Mouse (Mus musculus) neural tube, embryonic 13.5 days (tissue): ENCODE measurements around the gene Inha. TPM values are rescaled to one million over a fixed set of nuclear protein-coding genes. Genes with fewer than 3 reads are reported as not detected.

Experiments
- ATAC-seq: fragments of 200-750 bp; cut with Nextera tagmentation; 2 replicates; pipeline ENCODE4 v1.8.0; 2017; ENCODE audit warnings: low read depth, mild to moderate bottlenecking, moderate TSS enrichment, moderate library complexity
- H3K27ac ChIP-seq: fragments of 300-500 bp; sonication (generic); replicated peaks from 2 replicates; pipeline ENCODE4 v1.5.1; 2015; ENCODE audit warnings: moderate library complexity, mild to moderate bottlenecking, inconsistent platforms
- H3K27me3 ChIP-seq: fragments of 300-500 bp; sonication (generic); 2 replicates; pipeline ENCODE4 v1.6.1; 2015; ENCODE audit warnings: mild to moderate bottlenecking, inconsistent platforms
- H3K36me3 ChIP-seq: fragments of 300-500 bp; sonication (generic); 2 replicates; pipeline ENCODE4 v1.6.1; 2015; ENCODE audit warnings: mild to moderate bottlenecking, inconsistent platforms
- H3K4me1 ChIP-seq: fragments of 300-500 bp; sonication (generic); replicated peaks from 2 replicates; pipeline ENCODE4 v1.6.1; 2015; ENCODE audit warnings: inconsistent platforms
- H3K4me2 ChIP-seq: fragments of 300-500 bp; sonication (generic); 2 replicates; pipeline ENCODE4 v1.6.1; 2015; ENCODE audit warnings: inconsistent platforms, mild to moderate bottlenecking, moderate library complexity
- H3K4me3 ChIP-seq: fragments of 300-500 bp; sonication (generic); 2 replicates; pipeline ENCODE4 v1.5.1; 2015; ENCODE audit warnings: mild to moderate bottlenecking, inconsistent platforms
- H3K9ac ChIP-seq: fragments of 300-500 bp; sonication (generic); 2 replicates; pipeline ENCODE4 v1.6.1; 2015; ENCODE audit warnings: moderate library complexity, mild to moderate bottlenecking, inconsistent platforms
- H3K9me3 ChIP-seq: fragments of 300-500 bp; sonication (generic); 2 replicates; pipeline ENCODE4 v1.6.1; 2016; ENCODE audit warnings: inconsistent platforms
- WGBS: fragments of 180-500 bp; shearing (Covaris S2); methylation state at CpG from one replicate; pipeline ENCODE4 v1.1.7; 2015; 5-methylcytosine and 5-hydroxymethylcytosine counted together
- polyA plus RNA-seq: library from polyadenylated mRNA; unstranded; fragments of >200 nt; fragmentation: Nextera tagmentation; extraction: Ambion mirVana; gene quantifications from 2 replicates; pipeline ENCODE4 v1.2.1, GENCODE M21; 2015

The Inha gene
- polyA plus RNA-seq, 1 experiment from 2014 or later, result 13.3 TPM

DNA sequence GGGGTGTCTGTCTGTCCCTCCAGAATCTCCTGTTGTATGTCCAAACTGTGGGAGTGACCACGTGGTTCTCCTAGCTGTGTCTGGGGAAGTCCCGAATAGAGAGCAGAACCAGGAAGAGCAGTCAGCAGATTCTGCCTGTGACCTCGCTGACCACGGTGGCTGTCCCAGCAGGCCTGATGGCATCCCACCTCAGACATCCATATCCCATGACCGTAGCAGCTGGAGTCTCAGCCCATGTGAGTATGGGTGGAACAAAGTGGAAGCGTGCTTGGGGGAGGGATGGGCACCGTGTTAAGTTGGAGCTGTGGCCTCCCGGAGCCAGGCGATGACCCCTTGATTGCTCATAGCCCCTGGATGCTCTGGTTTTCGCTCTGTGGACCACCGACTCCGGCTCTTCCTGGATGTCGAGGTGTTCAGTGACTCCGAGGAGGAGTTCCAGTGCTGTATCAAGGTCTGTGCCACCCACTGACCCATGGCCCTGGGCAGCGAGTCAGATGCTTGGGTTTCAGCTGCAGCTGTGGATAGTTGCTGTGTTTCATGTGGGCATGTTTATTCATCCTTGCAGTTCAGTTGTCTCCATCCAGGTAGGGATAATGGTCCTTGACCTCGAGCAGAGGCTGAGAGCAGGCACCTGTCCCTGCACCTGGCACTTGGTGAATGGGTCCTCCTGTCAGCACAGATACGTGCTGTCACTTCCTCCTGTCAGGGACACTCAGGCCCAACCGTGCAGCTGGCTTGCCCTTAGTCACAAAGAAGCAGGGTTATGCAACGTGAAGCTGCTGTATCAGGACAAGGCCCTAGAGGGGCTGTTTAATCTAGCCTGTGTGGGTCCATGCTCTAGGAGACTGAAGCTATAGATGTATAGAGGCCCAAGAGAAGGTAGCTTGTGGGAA is 25.6 kb downstream of the Inha start:
- ATAC-seq, result no peak
- H3K4me3 ChIP-seq, result no peak overlapping the region
- no peak overlapping the region for H3K9ac ChIP-seq
- peaks cover 75% of the 10 kb centered on the region for H3K36me3 ChIP-seq
- H3K27ac ChIP-seq, result no peak overlapping the region
- H3K27me3 ChIP-seq, result no peaks in the 10 kb centered on the region
- 92% methylated on average over 19 of the region's 19 CpGs for WGBS
- no peaks in the 10 kb centered on the region for H3K9me3 ChIP-seq
- no peak overlapping the region for H3K4me2 ChIP-seq
- no peaks in the 10 kb centered on the region for H3K4me1 ChIP-seq

DNA sequence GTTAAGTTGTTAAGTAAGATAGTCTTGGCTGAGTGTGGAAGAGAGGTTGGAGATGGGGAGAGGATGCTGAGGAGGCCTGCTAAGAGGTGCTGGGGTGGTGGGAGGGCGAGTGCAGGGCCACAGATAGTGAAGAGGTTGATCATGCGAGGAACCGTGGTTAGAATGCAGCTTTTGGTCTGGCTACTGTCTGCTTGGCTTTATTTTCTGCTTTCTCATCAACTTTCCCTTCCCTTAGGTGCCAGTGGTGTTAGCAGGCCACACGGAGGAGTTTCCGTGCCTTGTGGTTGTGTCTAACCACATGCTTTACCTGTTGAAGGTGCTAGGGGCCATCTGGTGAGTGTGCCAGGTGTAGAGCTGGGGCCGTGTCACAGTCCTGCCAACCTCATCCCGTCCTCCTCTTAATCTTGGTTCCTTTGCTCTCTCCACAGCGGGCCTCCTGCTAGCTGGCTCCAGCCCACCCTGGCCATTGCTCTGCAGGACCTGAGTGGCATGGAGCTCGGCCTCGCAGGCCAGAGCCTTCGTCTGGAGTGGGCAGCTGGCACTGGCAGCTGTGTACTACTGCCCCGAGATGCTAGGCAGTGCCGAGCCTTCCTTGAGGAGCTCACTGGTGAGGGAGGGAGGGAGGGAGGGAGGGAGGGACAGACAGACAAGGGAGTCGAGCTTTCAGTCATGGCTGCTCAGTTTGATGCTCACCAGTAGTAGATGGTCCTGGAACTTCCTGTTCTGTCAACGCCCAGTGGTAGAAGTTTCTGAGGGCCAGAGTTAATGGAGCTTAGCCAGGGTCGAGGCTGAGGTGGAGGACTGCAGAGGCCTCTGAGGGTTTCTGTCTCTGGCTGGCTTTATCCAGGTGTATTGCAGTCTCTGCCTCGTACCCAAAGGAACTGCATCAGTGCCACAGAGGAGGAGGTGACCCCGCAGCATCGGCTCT is 26.7 kb downstream of the Inha start:
- H3K36me3 ChIP-seq, result peaks cover 66% of the 10 kb centered on the region
- 85% methylated on average over 19 of the region's 19 CpGs for WGBS
- no peak overlapping the region for H3K27ac ChIP-seq
- no peak overlapping the region for H3K4me3 ChIP-seq
- no peaks in the 10 kb centered on the region for H3K4me1 ChIP-seq
- H3K4me2 ChIP-seq, result no peak overlapping the region
- no peaks in the 10 kb centered on the region for H3K9me3 ChIP-seq
- H3K9ac ChIP-seq, result no peak overlapping the region
- no peak for ATAC-seq
- H3K27me3 ChIP-seq, result no peaks in the 10 kb centered on the region

DNA sequence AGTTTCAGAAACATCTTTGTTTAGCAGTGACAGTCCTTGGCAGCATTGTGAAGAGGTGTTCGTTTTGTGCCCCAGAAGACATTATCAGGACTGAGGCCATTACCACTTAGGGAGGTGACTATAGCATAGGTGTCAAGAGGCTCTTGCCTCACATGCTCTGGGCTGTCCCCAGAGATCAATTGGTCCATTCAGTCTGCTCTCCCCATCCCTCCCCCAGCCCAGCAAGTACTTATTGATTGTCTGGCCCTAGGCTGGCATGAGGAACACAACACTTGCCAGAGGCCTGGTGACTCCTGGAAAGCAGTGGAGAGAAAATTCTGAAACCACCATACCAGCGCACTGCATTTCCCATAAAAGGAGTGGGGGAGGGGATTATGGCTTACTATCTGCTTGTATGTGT is 30.7 kb downstream of the Inha start:
- WGBS, result 80% methylated on average over 2 of the region's 2 CpGs
- no peak for ATAC-seq
- no peak overlapping the region for H3K9ac ChIP-seq
- no peaks in the 10 kb centered on the region for H3K4me1 ChIP-seq
- H3K9me3 ChIP-seq, result no peaks in the 10 kb centered on the region
- H3K4me3 ChIP-seq, result no peak overlapping the region
- no peak overlapping the region for H3K27ac ChIP-seq
- H3K4me2 ChIP-seq, result no peak overlapping the region
- no peaks in the 10 kb centered on the region; the same call in 1 of the 2 replicates for H3K27me3 ChIP-seq
- H3K36me3 ChIP-seq, result peaks cover 38% of the 10 kb centered on the region

DNA sequence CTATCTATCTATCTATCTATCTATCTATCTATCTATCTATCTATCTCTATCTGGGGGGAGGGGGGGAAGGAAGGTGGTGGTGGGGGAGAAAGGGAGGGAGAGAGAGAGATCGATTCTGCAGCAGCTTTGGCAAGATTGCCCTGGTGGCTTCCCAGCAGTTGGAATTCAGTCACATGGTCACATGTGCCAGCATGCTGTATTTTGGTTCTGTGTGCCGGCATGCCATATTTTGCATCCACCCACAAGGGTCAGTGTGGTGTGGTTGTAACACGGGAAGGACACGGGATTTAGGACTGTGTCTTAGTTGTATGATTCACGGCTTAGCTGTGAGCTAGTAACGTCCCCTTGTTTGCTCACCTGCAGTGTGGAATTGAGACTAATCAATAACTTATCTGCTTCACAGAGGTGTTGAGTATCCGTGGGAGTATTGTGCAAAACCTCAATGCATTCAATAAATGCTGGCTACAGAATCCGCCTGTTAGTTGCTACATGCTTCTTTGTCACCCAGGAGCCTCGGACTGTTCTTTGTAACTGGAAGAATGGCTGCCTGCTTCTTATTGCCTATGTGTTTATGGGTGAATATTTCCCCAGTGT is 31.8 kb downstream of the Inha start:
- ATAC-seq, result no peak
- 82% methylated on average over 9 of the region's 9 CpGs for WGBS
- Histone ChIP-seq H3K36me3 (peaks cover 28% of the 10 kb centered on the region), H3K27me3 (no peaks in the 10 kb centered on the region; the same call in 1 of the 2 replicates), H3K4me1 (no peaks in the 10 kb centered on the region), H3K4me2 (no peak overlapping the region), H3K27ac (no peak overlapping the region), H3K9me3 (no peaks in the 10 kb centered on the region), H3K4me3 (no peak overlapping the region), H3K9ac (no peak overlapping the region)

DNA sequence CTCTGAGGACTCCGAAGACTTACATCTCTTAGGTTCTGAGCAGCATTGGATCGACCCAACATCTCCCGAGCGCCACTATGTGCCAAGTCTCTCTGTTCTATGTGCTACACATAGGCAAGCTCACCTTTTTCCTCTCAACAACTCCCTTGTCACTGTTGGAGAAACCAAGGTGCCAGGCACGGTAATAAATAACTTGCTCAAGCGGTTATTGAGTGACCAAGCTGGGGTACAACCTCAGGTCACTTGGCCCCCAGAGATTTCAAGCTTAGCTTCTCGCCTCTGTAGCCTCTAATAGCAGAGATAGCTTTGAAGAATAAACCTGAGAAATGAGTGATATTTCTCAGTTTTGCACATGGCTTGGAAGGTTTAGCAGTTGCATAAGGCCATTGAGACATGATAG is 34.6 kb downstream of the Inha start:
- 89% methylated on average over 7 of the region's 7 CpGs for WGBS
- H3K36me3 ChIP-seq, result peaks cover 2% of the 10 kb centered on the region; the same call in 1 of the 2 replicates
- H3K9ac ChIP-seq, result no peak overlapping the region
- no peak overlapping the region for H3K27ac ChIP-seq
- peaks cover 7% of the 10 kb centered on the region for H3K4me1 ChIP-seq
- no peak overlapping the region for H3K4me2 ChIP-seq
- no peaks in the 10 kb centered on the region for H3K9me3 ChIP-seq
- H3K4me3 ChIP-seq, result no peak overlapping the region
- H3K27me3 ChIP-seq, result no peaks in the 10 kb centered on the region; the same call in 1 of the 2 replicates
- no peak for ATAC-seq

DNA sequence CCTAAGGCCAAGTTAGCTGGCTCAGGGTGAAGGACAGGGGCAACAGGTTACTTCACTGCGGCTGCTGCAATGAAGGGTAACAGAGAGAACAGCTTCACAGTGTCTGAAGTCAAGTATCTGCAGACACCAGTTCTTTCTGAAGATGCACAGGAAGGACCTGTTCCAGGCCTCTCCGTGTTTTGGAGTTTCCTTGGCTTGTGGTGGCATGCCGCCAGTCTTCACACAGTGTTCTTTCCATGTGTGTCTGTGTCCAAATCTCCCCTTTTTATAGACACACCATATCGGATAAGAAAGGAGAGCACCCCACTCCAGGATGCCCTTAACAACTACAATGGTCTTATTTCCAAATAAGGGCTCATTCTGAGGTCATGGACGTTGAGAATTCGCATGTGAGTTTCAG is 37.5 kb downstream of the Inha start:
- H3K27ac ChIP-seq, result no peak overlapping the region
- WGBS, result 89% methylated on average over 6 of the region's 6 CpGs
- no peak overlapping the region for H3K9ac ChIP-seq
- H3K27me3 ChIP-seq, result no peaks in the 10 kb centered on the region; the same call in 1 of the 2 replicates
- no peak overlapping the region for H3K4me3 ChIP-seq
- peaks cover 14% of the 10 kb centered on the region for H3K36me3 ChIP-seq
- peaks cover 19% of the 10 kb centered on the region for H3K4me1 ChIP-seq
- no peak overlapping the region for H3K4me2 ChIP-seq
- ATAC-seq, result no peak
- H3K9me3 ChIP-seq, result no peaks in the 10 kb centered on the region

DNA sequence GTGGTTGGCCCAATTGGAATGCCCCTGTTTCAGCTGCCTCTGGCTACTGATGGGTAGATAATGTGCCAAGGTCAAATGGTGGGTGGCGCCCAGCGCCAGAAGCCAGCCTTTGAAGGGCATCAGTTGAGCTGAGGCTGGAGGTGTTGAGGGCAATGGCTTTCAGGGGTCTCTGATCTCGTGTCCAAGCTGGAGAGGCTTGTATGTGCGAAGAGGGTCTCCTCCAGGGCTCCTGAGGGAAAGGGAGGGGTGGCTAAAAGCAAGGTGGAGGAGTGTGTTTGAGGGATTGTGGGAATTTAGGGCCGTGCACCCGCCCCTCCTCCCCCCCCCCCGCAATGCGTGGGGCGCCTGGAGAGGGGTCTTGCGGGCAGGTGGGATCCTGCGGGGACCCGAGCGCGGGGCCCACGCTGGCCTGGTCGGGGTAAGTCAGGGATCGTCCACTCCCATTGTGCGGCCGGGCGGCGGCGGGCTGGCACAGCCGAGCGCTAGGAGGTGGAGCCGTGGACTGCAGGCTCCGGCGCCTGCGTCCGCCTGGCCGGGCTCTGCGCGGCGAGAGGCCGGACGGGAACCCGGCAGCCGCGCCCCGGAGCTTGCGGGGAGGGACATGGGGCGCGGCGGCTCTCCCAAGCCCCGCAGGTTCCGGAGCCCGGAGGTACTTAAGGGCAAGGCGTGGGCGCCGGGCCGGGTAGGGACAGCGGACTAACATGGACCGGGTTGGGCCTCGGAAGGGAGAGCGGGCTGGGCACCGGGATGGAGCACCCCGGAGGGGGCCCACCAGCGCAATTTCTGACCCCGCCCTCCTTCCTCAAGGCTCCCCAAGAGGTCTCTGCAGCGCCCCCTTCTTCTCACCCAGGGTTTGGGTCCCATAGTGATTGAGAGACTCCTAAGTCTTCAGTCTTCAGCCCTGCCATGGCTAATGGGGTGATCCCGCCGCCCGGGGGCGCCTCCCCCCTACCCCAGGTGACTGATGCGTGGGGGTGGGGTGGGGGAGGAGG is 39.4 kb downstream of the Inha start, which contains the start of gene Slc4a3:
Slc4a3 (plus strand) TSS at position 302 of the 992 bp plus-strand sequence.
- peak within 1 kb of the TSS; percentile 95 for H3K9ac ChIP-seq
- H3K27me3 ChIP-seq, result no peaks in the 10 kb centered on the region; the same call in 1 of the 2 replicates
- 1% methylated on average over 55 of the region's 64 CpGs for WGBS
- peak within 1 kb of the TSS; percentile 72 for H3K4me2 ChIP-seq
- peak within 1 kb of the TSS; percentile 86 for H3K27ac ChIP-seq
- H3K4me3 ChIP-seq, result peak within 1 kb of the TSS; percentile 82
- peak; percentile 87 for ATAC-seq
- peaks cover 32% of the 10 kb centered on the region for H3K36me3 ChIP-seq
- peaks cover 19% of the 10 kb centered on the region for H3K4me1 ChIP-seq
- no peaks in the 10 kb centered on the region for H3K9me3 ChIP-seq

DNA sequence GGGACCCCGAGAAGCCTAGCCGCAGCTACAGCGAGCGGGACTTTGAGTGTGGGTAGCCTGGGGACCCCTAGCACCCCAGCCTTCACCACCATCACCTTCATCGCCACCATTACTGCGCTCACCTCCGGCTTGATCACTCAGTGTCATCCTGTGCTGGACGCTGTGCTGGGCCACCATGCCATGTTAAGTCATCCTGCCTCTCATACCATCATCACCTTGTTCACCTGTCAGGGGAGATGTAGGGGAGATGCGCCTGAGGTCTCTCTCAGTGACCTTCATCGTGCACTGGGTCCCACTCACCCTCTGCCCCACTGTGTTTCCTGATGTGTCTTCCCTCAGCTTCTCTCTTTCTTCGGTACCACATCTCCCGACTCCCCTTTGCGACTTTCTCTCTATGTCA is 40.5 kb downstream of the Inha start:
- no peak overlapping the region for H3K27ac ChIP-seq
- H3K9ac ChIP-seq, result 0 out of 2 replicates have a peak overlapping the region, but pooled peaks have one; percentile 22

DNA sequence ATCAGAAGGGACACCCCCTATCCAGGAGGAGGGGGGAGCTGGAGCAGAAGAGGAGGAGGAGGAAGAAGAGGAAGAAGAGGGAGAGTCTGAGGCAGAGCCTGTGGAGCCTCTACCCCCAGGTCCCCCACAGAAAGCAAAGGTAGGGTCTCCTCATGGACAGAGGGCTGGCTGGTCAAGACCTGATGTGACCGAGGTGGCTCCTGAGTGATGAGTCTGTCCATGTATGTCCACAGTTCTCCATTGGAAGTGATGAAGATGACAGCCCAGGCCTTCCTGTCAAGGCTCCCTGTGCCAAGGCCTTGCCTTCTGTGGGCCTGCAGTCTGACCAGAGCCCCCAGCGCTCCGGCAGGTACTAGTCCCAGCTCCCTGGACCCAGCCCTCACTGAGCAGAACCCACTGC is 41.2 kb downstream of the Inha start:
- ATAC-seq, result no peak
- Histone ChIP-seq H3K4me3 (no peak overlapping the region), H3K27ac (no peak overlapping the region), H3K9me3 (no peaks in the 10 kb centered on the region), H3K36me3 (peaks cover 50% of the 10 kb centered on the region), H3K9ac (no peak overlapping the region), H3K4me1 (peaks cover 19% of the 10 kb centered on the region), H3K4me2 (no peak overlapping the region), H3K27me3 (no peaks in the 10 kb centered on the region)
- WGBS, result 95% methylated on average over 3 of the region's 3 CpGs

More for the DNA sequence above, 40.5 kb downstream of the Inha start:
- peak overlapping the region; percentile 82 for H3K4me3 ChIP-seq
- ATAC-seq, result 0 out of 2 replicates have a peak, but pooled peaks have one; percentile 2
- peak overlapping the region; percentile 72 for H3K4me2 ChIP-seq
- peaks cover 19% of the 10 kb centered on the region for H3K4me1 ChIP-seq
- no peaks in the 10 kb centered on the region for H3K9me3 ChIP-seq
- no peaks in the 10 kb centered on the region for H3K27me3 ChIP-seq
- H3K36me3 ChIP-seq, result peaks cover 43% of the 10 kb centered on the region
- 96% methylated on average over 13 of the region's 13 CpGs for WGBS

DNA sequence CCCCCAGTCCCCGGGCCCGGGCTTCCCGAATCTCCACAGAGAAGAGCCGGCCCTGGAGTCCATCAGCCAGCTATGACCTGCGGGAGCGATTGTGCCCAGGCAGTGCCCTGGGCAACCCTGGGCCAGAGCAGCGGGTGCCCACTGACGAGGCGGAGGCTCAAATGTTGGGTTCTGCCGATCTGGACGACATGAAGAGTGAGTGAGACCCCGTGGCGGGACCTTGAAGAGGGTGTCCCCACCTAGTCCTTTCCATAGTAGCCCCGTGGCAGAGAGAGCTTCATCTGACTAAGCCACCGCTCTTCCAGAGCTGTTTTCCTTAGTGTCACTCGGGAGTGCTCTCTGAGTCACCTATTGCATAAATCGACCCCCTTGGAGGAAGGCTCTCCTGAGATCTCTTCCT is 42.0 kb downstream of the Inha start:
- Histone ChIP-seq H3K4me3 (no peak overlapping the region), H3K36me3 (peaks cover 58% of the 10 kb centered on the region), H3K27me3 (no peaks in the 10 kb centered on the region), H3K4me2 (no peak overlapping the region), H3K4me1 (peaks cover 19% of the 10 kb centered on the region), H3K9ac (no peak overlapping the region), H3K9me3 (no peaks in the 10 kb centered on the region), H3K27ac (no peak overlapping the region)
- WGBS, result 92% methylated on average over 17 of the region's 17 CpGs
- no peak for ATAC-seq
